Mouse (Mus musculus) Patski (cell line): ENCODE measurements around the gene Klhl18. TPM values are rescaled to one million over a fixed set of nuclear protein-coding genes. Genes with fewer than 3 reads are reported as not detected.
A peak's percentile ranks its signal among the peaks of the same experiment; 100 is the strongest.

Source experiments
- ATAC-seq: fragments of 100-300 bp; one replicate; pipeline ENCODE4 v1.8.0; 2021
- CTCF ChIA-PET: fragments of 350-600 bp; sonication (Branson Sonifier 250); formaldehyde crosslinking; loops from one replicate; lab custom pipeline; 2022; ENCODE audit warnings: inconsistent platforms; lab: Charles Lee
- POLR2A ChIA-PET: fragments of 350-600 bp; sonication (Branson Sonifier 250); formaldehyde crosslinking; loops from one replicate; lab custom pipeline; 2022; ENCODE audit warnings: antibody characterized with exemption, inconsistent platforms; lab: Charles Lee
- DNase-seq: peaks from one replicate; pipeline ENCODE4 v3.0.0-alpha.2; 2011; ENCODE audit warnings: low read depth, low spot score
- H3K27me3 ChIP-seq: fragments of 371-371 bp; one replicate; pipeline ENCODE4 v1.5.1; 2021
- CTCF ChIP-seq: fragments of 100-300 bp; IDR thresholded peaks from one replicate; pipeline ENCODE4 v1.5.1; 2021
- in situ Hi-C: fragments of 300-500 bp; cut with MboI; formaldehyde crosslinking; loops from 3 replicates; pipeline ENCODE4 v1.11.1; 2018; ENCODE audit warnings: low pct_unique_long_range_greater_than_20kb, mixed read lengths
- polyA plus RNA-seq: library from polyadenylated mRNA; unstranded; gene quantifications from one replicate; pipeline ENCODE4 v1.2.3, GENCODE M21; 2021

Klhl18 gene
- 11.6 TPM for polyA plus RNA-seq

- DNase-seq (peak; percentile 85), ATAC-seq (peak; percentile 90)
- H3K27me3 ChIP-seq: no peaks in the 10 kb centered on the region
- CTCF ChIA-PET: no interaction called here
- no peak for TF ChIP-seq CTCF
- POLR2A ChIA-PET: interaction anchor here (1.3 kb wide), 1 partner anchor 55 kb away, joined by 5 read pairs; no protein-coding TSS in a partner anchor
- in situ Hi-C loops: no loop called here
Observed at GRCm38 (mm10) chr9:110476124-110477091, at the start of gene Klhl18, which contains the start of gene Kif9. Gene Klhl18 (minus strand): TSS chr9:110476694. Gene Kif9 (plus strand): TSS chr9:110476958.

- TF ChIP-seq CTCF: no peak
- no peak for DNase-seq
- H3K27me3 ChIP-seq: no peaks in the 10 kb centered on the region
- CTCF ChIA-PET: interaction anchor here (1.4 kb wide), 1 partner anchor 14 kb away, joined by 4 read pairs; no protein-coding TSS in a partner anchor
- ATAC-seq: no peak
- POLR2A ChIA-PET: no interaction called here
- in situ Hi-C loops: no loop called here
Observed at GRCm38 (mm10) chr9:110525737-110526136, 49.2 kb upstream of the Klhl18 start.

- ChIA-PET POLR2A (no interaction called here), CTCF (no interaction called here)
- H3K27me3 ChIP-seq: no peaks in the 10 kb centered on the region
- peak; percentile 60 for TF ChIP-seq CTCF
- in situ Hi-C loops: no loop called here
- no peak for DNase-seq
- no peak for ATAC-seq
Observed at GRCm38 (mm10) chr9:110490913-110491312, 14.4 kb upstream of the Klhl18 start.

- POLR2A ChIA-PET: no interaction called here
- in situ Hi-C loops: no loop called here
- no peaks in the 10 kb centered on the region for H3K27me3 ChIP-seq
Observed at GRCm38 (mm10) chr9:110488841-110489240, 12.3 kb upstream of the Klhl18 start.

GRCm38 (mm10) chr9:110478639-110479038 is 2.1 kb upstream of the Klhl18 start:
- TF ChIP-seq CTCF: no peak
- DNase-seq (no peak), ATAC-seq (no peak)
- CTCF ChIA-PET: no interaction called here
- POLR2A ChIA-PET: no interaction called here
- H3K27me3 ChIP-seq: no peaks in the 10 kb centered on the region
- in situ Hi-C loops: no loop called here

More at GRCm38 (mm10) chr9:110488841-110489240, 12.3 kb upstream of the Klhl18 start:
- DNase-seq (no peak), ATAC-seq (no peak)
- CTCF ChIA-PET: no interaction called here
- TF ChIP-seq CTCF: no peak

GRCm38 (mm10) chr9:110477951-110478350 is 1.5 kb upstream of the Klhl18 start:
- ChIA-PET CTCF (no interaction called here), POLR2A (no interaction called here)
- no peaks in the 10 kb centered on the region for H3K27me3 ChIP-seq
- in situ Hi-C loops: no loop called here
- DNase-seq (no peak), ATAC-seq (no peak)
- no peak for TF ChIP-seq CTCF

GRCm38 (mm10) chr9:110466179-110466578 is 10.3 kb downstream of the Klhl18 start:
- DNase-seq: no peak
- CTCF ChIA-PET: interaction anchor here (0.7 to 2.1 kb wide), 5 partner anchors 8 to 315 kb away, joined by 3 to 9 read pairs (median 3); no protein-coding TSS in a partner anchor
- POLR2A ChIA-PET: no interaction called here
- in situ Hi-C loops: no loop called here
- TF ChIP-seq CTCF: peak; percentile 53
- no peak for ATAC-seq
- no peaks in the 10 kb centered on the region for H3K27me3 ChIP-seq

GRCm38 (mm10) chr9:110465336-110465735 is 11.2 kb downstream of the Klhl18 start:
- DNase-seq (no peak), ATAC-seq (no peak)
- in situ Hi-C loops: no loop called here
- POLR2A ChIA-PET: no interaction called here
- H3K27me3 ChIP-seq: no peaks in the 10 kb centered on the region
- CTCF ChIA-PET: interaction anchor here (0.8 kb wide), 1 partner anchor 15 kb away, joined by 3 read pairs; no protein-coding TSS in a partner anchor
- no peak for TF ChIP-seq CTCF

- ATAC-seq: no peak
- TF ChIP-seq CTCF: no peak
- no peak for DNase-seq
- in situ Hi-C loops: no loop called here
- ChIA-PET POLR2A (no interaction called here), CTCF (no interaction called here)
- H3K27me3 ChIP-seq: no peaks in the 10 kb centered on the region
Observed at GRCm38 (mm10) chr9:110463983-110464591, 12.4 kb downstream of the Klhl18 start.

GRCm38 (mm10) chr9:110462321-110462720 is 14.2 kb downstream of the Klhl18 start:
- no peak for TF ChIP-seq CTCF
- DNase-seq (no peak), ATAC-seq (no peak)
- ChIA-PET POLR2A (no interaction called here), CTCF (interaction anchor here (0.8 to 0.9 kb wide), 2 partner anchors 11 to 21 kb away, joined by 3 read pairs; no protein-coding TSS in a partner anchor)
- no peaks in the 10 kb centered on the region for H3K27me3 ChIP-seq
- in situ Hi-C loops: no loop called here
